Mouse (Mus musculus) kidney, postnatal 0 days (tissue): ENCODE results near the gene Pdcd4. TPM values are rescaled to one million over a fixed set of nuclear protein-coding genes. Genes with fewer than 3 reads are reported as not detected.
A peak's percentile ranks its signal among the peaks of the same experiment; 100 is the strongest.
"Not testable (repeated sequence)": the region's sequence is repeated elsewhere in the genome, so short reads cannot be mapped to it uniquely, and the experiment has no call there.

Experiments used
- ATAC-seq: fragments of 200-750 bp; cut with Nextera tagmentation; replicated peaks from 2 replicates; pipeline ENCODE4 v1.8.0; 2017; ENCODE audit warnings: low read depth, moderate number of reproducible peaks, moderate TSS enrichment, moderate library complexity; ENCODE audit not compliant: low FRiP score
- DNase-seq: peaks from one replicate; pipeline ENCODE4 v3.0.0-alpha.2; 2016; ENCODE audit warnings: low spot score
- H3K27ac ChIP-seq: fragments of 300-500 bp; sonication (generic); 2 replicates; pipeline ENCODE4 v1.5.1; 2014; ENCODE audit warnings: mild to moderate bottlenecking
- H3K27me3 ChIP-seq: fragments of 300-500 bp; sonication (generic); 2 replicates; pipeline ENCODE4 v1.6.1; 2014; ENCODE audit warnings: low read length, mixed read lengths; ENCODE audit not compliant: insufficient read depth
- H3K36me3 ChIP-seq: fragments of 300-500 bp; sonication (generic); 2 replicates; pipeline ENCODE4 v1.6.1; 2014; ENCODE audit warnings: low read length, mixed read lengths; ENCODE audit not compliant: insufficient read depth
- H3K4me1 ChIP-seq: fragments of 300-500 bp; sonication (generic); replicated peaks from 2 replicates; pipeline ENCODE4 v1.6.1; 2014; ENCODE audit warnings: antibody characterized with exemption, low read length, mixed read lengths; ENCODE audit not compliant: insufficient read depth
- H3K4me2 ChIP-seq: fragments of 300-500 bp; sonication (generic); 2 replicates; pipeline ENCODE4 v1.6.1; 2014; ENCODE audit warnings: mild to moderate bottlenecking, low read length, moderate library complexity, mixed read lengths
- H3K4me3 ChIP-seq: fragments of 300-500 bp; sonication (generic); replicated peaks from 2 replicates; pipeline ENCODE4 v1.5.1; 2014; ENCODE audit warnings: low read depth, low read length
- H3K9ac ChIP-seq: fragments of 300-500 bp; sonication (generic); 2 replicates; pipeline ENCODE4 v1.6.1; 2014; ENCODE audit warnings: low read depth, low read length
- H3K9me3 ChIP-seq: fragments of 300-500 bp; sonication (generic); replicated peaks from 2 replicates; pipeline ENCODE4 v1.6.1; 2016; ENCODE audit warnings: low read length, inconsistent platforms, mixed read lengths
- CTCF ChIP-seq: IDR thresholded peaks from 2 replicates; pipeline ENCODE4 v1.5.1; 2016; ENCODE audit warnings: antibody characterized with exemption, low read depth, mild to moderate bottlenecking, moderate library complexity
- WGBS: fragments of 180-500 bp; shearing (Covaris S2); extraction: QIAGEN DNeasy Blood & Tissue Kit; methylation state at CpG from one replicate; pipeline ENCODE4 v1.1.7; 2014; 5-methylcytosine and 5-hydroxymethylcytosine counted together
- polyA plus RNA-seq: library from polyadenylated mRNA; unstranded; fragments of >200 nt; fragmentation: Nextera tagmentation; extraction: Ambion mirVana; gene quantifications from 2 replicates; pipeline ENCODE4 v1.2.1, GENCODE M21; 2015

The Pdcd4 gene
- polyA plus RNA-seq, 1 experiment from 2014 or later: 121 TPM

GRCm38 (mm10) chr19:53902739-53903487, 10.9 kb downstream of the Pdcd4 start:
- Histone ChIP-seq H3K9me3 (no peaks in the 10 kb centered on the region), H3K27ac (peak overlapping the region; percentile 88), H3K4me3 (peak overlapping the region; percentile 90), H3K27me3 (no peaks in the 10 kb centered on the region), H3K36me3 (no peaks in the 10 kb centered on the region), H3K9ac (peak overlapping the region; percentile 85), H3K4me2 (peak overlapping the region; percentile 58), H3K4me1 (peaks cover 15% of the 10 kb centered on the region; the same call in 1 of the 2 replicates)
- WGBS: under 1% methylated on average over 52 of the region's 61 CpGs
- TF ChIP-seq CTCF: no peak
- DNase-seq (peak; percentile 99), ATAC-seq (peak; percentile 97)

- WGBS: under 1% methylated on average over 45 of the region's 83 CpGs
- ATAC-seq: peak; percentile 61
Measured at GRCm38 (mm10) chr19:53903507-53904321, 11.7 kb downstream of the Pdcd4 start.

GRCm38 (mm10) chr19:53904833-53905480, 12.9 kb downstream of the Pdcd4 start:
- Histone ChIP-seq H3K4me3 (peak overlapping the region; percentile 90), H3K27me3 (no peaks in the 10 kb centered on the region), H3K36me3 (peaks cover 4% of the 10 kb centered on the region; the same call in 1 of the 2 replicates), H3K9me3 (no peaks in the 10 kb centered on the region), H3K27ac (no peak overlapping the region), H3K4me2 (peak overlapping the region; percentile 55), H3K9ac (no peak overlapping the region; the same call in 1 of the 2 replicates), H3K4me1 (peaks cover 15% of the 10 kb centered on the region; the same call in 1 of the 2 replicates)
- 36% methylated on average over 7 of the region's 7 CpGs for WGBS
- no peak for TF ChIP-seq CTCF
- no peak for ATAC-seq
- no peak for DNase-seq

More at GRCm38 (mm10) chr19:53903507-53904321, 11.7 kb downstream of the Pdcd4 start:
- H3K9ac ChIP-seq: peak overlapping the region; percentile 85
- H3K4me2 ChIP-seq: peak overlapping the region; percentile 55
- no peaks in the 10 kb centered on the region for H3K9me3 ChIP-seq
- peaks cover 15% of the 10 kb centered on the region; the same call in 1 of the 2 replicates for H3K4me1 ChIP-seq
- peak overlapping the region; percentile 90 for H3K4me3 ChIP-seq
- H3K27me3 ChIP-seq: no peaks in the 10 kb centered on the region
- peak; percentile 87 for DNase-seq
- peak; percentile 65 for TF ChIP-seq CTCF
- H3K27ac ChIP-seq: peak overlapping the region; percentile 88
- no peaks in the 10 kb centered on the region for H3K36me3 ChIP-seq

GRCm38 (mm10) chr19:53906033-53906702, 14.1 kb downstream of the Pdcd4 start:
- 15% methylated on average over 6 of the region's 6 CpGs for WGBS
- Histone ChIP-seq H3K27ac (no peak overlapping the region), H3K9ac (no peak overlapping the region), H3K36me3 (peaks cover 4% of the 10 kb centered on the region; the same call in 1 of the 2 replicates), H3K27me3 (no peaks in the 10 kb centered on the region), H3K9me3 (no peaks in the 10 kb centered on the region), H3K4me1 (peaks cover 15% of the 10 kb centered on the region; the same call in 1 of the 2 replicates), H3K4me3 (no peak overlapping the region; the same call in 1 of the 2 replicates), H3K4me2 (peak overlapping the region; percentile 55; the same call in 1 of the 2 replicates)
- ATAC-seq: no peak
- TF ChIP-seq CTCF: peak; percentile 15; the same call in 1 of the 2 replicates
- peak; percentile 58 for DNase-seq

GRCm38 (mm10) chr19:53906703-53907070, 14.7 kb downstream of the Pdcd4 start:
- ATAC-seq, H3K27me3 ChIP-seq, H3K4me2 ChIP-seq, H3K9ac ChIP-seq, H3K4me3 ChIP-seq, H3K27ac ChIP-seq, H3K36me3 ChIP-seq, H3K9me3 ChIP-seq, DNase-seq: not testable (repeated sequence)
- peaks cover 15% of the 10 kb centered on the region; the same call in 1 of the 2 replicates for H3K4me1 ChIP-seq
